Mouse (Mus musculus) skeletal muscle tissue, adult 2 months (tissue): ENCODE measurements around the gene Fyb2.
"Not testable (repeated sequence)": the region's sequence is repeated elsewhere in the genome, so short reads cannot be mapped to it uniquely, and the experiment has no call there.

Experiments used
- DNase-seq: peaks from one replicate; pipeline ENCODE4 v3.0.0-alpha.2; 2012; ENCODE audit warnings: low read depth, low spot score

The Fyb2 gene

DNA sequence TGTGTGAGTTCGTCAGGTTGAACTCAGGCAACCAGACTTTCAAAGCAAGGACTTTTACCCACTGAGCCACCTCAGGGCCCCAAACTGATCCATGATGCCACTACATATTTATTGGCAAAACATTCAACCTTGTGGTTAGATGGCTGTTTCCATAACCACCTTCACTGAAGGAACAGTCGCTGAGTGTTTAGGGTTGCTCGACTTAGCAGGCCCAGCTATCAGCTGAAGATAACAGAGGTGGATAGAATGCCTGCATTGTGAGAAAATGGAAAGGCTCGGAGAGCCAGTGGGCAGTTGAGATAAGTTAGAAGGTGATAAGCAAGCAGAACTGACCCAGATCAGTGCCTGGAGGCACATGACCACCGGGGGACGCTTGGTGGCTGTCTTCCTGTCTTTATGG, 26.3 kb downstream of the Fyb2 start:
- no peak for DNase-seq

DNA sequence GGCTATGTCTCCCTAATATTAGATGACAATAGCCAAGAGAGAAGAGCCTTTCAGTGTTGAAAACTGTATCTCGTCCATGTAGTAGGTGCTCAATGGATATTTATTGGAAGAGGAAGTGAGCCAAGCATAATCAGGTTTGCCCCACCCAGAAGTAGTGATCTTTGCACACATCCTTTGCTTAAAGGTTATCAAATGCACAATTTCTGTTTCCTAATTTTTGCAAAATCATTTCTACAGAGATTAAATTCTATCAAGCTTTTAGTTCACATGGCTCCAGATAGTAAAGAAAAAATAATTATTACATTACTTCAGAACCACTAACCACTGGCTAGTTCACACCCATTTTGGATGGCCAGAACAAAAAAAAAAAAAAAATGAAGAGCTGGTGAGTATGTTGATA, 28.6 kb downstream of the Fyb2 start:
- no peak for DNase-seq

DNA sequence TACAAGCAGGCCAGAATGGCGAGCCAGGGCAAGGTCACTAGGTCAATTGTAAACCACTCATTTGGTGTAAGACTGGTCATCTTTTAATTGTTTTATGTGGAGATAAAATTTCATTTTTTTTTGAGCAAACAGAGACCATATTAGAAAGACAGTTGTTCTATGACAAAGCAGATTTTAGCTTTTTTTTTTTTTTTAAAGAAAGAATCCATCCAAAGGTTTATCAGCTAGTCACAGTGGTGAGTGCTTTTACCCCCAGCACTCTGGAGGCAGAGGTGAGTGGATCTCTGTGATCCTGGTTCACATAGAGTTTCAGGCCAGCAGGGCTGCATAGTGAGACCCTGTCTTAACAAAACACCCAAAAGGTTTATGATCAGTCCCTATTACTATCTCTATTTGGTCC, 31.2 kb downstream of the Fyb2 start:
- DNase-seq = no peak

DNA sequence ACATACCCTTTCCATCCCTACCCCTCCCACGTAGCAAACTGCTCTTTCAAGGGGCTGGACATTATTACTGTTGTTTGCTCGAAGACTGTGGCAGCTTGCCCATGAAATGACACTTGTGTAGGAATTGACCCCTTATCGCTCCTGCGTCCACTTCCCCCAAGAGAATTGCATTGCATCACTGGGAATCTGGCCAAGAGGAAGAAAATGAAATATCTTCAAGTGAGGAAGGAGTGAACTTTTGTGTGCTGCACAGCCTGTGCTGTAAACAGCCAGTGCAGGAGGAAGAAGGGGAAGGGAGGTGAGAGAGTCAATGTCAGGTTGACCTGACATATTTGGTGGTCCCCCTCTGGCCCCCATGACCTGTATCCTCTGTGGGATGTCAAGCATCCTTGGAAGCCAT, 35.6 kb downstream of the Fyb2 start:
- DNase-seq = no peak

DNA sequence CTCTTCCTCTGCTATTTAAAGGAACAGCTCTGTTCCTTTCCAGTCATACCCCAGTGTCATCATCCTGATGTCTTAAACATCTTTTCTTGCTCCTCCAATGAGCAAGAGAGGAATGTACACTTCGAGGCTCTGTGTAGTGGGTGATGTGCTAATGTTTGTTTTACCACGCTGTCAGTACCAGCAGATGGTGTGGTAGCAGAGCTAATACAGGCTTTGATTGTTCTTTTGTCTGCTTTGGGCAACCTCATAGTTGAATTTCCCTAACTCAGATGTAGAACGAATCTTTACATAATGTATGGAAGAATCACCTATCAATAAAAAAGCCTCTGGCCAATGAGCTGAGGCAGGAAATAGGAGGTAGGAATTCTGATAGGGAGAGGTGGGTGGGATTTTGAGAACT, 36.0 kb downstream of the Fyb2 start:
- DNase-seq = no peak

DNA sequence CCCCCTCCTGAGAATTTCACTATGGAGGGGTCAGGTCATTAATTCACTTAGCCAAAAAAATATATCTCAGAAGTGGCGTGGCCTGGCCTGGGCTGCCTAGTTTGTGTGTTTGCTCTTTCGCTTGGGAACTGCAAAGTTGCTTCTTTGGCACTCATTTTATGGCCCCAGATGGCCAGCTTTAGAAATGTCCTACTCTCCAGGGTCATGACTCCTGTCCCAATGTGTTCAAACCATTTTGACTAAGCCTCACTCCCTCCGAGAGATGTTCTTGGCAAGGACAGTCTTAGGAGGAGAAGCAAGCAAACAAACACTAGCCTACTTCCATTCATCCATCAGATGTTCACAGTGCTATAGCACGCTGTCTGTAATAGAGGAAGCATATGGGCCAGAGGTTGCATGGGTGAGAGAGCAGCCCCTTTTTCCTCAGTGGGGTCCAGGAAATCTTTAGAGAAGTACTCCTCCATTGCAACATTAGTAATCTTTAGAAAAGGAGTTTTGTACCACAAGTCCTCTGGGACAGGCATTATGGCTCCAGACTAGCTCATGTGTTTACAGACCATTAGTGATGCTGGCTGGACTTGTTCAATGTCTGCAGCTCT, 38.1 kb downstream of the Fyb2 start:
- no peak for DNase-seq

DNA sequence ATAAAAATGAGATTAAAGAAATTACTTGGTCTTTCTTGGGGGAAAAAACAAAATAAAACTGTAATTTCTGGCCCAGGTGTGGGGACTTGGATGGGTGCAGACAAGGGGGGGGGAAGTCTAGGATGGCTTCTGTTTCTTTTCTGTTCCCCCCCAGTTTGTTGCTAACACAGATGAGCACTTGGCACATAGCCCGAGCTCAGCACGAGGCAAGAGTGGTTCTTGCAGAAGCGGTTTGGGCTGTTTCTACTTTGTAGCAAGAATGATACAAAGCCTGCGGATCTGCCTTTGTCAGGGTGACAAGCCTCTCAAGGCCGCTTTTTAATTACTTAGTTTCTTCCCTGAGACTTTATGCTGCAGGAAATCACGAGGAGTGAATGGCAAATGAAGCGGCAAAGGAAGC, 43.4 kb downstream of the Fyb2 start:
- DNase-seq = no peak

DNA sequence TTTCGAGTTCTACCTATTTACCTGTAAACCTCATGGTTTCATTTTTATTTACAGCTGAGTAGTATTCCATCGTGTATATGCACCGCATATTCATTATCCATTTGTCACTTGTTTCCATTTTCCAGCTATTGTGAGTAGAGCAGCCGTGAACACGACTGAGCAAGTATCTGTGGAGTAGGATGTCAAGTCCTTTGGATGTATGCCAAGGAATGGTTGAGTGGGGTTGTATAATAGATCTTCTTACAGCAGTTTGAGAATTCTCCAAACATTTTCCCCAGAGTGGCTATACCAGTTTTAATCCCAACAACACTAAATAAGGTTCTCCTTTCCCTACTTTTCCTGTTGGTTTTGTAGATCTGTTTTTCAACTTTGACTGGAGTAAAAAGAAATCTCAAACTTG, 48.2 kb downstream of the Fyb2 start:
- DNase-seq = no peak

DNA sequence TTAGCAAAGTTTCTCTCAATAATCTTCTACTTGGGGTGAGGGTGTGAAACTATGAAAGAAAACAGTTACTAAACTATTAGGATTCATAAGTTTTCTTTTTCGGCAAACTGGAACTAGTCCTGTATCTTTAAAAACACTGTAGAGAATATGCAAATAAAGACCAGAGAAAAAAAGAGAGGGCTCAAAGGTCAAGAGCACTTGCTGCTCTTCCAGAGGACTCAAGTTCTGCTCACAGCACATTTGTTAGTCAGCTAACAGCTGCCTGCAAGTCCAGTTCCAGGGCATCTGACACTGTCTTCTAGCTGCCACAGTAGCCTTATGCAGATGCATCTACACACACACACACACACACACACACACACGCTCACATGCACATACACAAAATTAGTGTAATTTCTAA, 59.4 kb downstream of the Fyb2 start:
- no peak for DNase-seq

DNA sequence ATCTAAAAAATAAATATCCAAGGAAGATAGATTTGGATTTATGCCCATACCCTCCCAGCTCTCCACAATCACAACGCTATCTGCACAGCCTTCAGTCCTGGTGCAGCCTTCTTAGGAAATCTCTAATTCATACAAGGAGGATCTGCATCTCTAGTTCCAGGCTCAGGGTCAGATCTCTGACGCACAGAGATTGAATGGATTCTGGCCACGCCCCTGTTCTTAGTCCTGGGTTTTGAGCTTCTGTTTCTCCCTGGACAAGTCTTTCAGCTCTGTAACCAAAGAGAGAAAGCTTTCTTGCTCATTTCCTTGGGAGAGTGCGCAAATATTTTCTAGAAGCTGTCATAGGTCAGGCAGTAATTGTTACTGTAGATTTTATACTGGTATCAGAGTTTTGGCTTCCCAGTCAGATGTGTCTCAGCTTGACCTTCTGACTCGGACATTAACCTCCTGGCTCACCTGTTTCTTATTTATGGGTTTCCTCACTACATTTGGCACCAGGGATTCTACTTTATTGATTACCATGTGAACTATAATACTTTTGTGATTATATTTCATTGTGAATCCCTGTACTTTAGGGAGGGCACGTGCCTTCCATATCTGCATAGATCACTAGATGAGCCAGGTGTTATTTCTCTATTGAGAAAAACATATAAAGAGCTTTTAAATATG, 62.0 kb downstream of the Fyb2 start:
- DNase-seq = no peak

DNA sequence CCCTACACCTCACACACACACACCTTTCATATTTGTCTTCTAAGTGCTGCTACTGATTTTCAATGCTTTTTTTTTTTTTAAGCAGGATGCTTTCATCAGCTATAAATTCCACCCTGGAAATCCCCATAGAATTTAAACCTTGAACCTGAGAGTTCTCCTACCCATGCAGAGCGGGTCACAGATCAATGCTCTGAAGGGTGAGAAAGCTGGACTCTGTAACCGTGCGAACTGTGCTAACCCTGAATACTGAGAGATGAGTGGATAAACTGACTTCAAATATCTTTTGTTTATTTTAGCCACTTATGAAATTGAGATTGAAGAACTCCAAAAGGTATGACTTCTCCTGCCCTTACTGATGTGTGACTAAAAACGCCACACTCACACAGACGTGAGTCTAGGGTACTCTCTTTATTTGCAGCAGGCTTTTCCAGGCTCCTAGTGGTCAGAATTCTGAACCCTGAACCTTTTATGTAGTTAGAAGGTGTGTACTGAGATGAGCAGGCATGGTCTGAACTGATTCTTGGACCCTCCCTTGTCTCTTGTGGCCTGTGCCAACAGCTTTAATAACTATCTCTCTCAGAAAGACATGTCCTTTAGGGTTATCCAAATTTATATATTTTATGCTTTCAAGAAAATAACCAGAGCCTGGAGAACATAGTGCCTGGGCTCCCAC, 72.8 kb downstream of the Fyb2 start:
- no peak for DNase-seq

DNA sequence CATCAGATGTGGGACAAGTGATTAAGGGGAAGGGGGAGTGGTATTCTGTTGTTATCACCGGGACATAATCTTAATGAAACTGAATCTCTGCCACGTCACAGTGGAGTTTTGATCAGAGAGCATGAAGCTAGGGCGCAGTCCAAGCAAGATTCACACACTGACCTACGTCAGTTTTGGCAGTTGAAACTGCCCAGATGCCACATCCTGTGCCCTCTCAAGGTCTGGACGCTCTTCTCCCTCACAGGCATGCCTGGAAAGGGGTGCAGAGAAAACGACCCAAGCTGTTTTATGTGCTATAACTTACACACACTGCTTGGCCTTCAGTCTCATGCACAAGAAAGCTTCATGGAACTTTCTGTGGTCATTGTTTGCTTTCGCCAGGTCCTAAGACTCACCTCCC, 74.4 kb downstream of the Fyb2 start:
- no peak for DNase-seq

DNA sequence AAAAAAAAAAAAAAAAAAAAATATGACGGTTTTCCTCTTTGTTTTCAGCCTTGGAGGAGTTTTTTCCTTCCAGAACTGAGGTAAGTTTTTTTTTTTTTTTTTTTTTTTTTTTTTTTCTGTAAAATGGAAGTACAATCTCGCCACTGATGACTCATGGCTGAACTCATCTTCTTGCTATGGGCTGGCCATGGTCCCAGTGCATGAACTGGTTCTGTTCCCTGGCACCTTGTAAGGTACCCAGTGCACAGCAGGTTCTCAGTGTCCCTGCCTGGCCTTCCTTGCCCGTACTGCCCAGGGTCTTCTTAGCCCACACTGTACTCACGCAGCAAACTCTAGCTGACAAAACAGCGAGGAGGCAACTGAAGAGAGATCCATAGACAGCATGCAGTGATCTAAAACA, 74.8 kb downstream of the Fyb2 start:
- DNase-seq = no peak

DNA sequence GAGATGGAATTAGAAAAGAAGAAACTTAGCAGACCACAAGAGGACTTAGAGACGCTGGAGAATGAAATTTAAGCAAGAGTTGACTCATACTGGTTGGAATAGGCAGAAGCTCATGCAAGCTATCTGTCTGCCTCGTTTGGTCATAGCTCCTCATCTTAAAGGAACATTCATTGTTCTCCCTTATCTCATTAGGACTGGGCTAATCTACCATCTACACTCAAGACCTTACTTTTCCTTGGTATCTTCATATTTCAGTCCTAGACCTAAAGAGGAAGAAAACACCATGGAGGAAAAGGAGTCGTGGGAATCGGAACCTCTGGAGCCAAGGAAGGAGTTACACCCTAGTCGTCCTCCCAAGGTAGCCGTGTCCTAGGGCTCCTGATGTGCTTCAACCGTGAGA, 75.5 kb downstream of the Fyb2 start:
- DNase-seq = no peak

DNA sequence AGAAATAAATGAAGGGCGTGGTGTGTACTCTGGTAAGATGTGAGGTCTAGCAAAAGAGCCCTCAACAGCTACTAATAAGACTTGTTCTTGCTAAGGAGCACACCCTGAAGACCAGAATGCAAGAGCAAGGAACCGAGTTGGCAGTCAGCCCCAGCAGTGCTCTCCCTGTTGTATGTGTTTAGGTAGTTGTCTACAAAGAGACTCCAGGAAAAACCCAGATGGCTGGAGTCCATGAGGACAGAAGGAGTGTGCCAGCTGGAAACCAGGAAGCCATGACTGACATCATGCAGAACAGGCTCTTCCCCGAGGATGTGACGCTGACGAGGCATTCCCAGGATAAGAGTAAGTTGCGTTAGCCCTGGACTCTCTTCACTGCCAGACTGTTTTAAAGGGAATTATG, 76.8 kb downstream of the Fyb2 start:
- DNase-seq = peak; percentile 54

DNA sequence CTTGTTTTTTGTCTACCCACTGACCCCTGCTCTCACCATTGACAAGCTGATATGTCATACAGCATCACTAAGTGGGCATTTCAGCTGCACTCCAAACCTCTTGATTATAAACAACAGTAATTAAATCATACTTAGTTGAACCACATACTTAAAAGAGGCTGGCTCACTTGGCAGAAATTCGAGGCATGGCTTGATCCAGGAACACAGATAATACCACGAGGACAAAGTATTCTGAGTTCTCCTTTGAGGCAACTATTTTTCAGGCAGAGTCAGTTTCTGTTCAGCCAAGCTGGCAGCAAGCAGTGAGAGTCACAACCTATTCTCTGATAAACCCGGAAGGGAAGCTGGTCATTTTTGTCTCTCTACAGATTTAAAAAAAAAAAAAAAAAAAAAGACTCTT, 77.4 kb downstream of the Fyb2 start:
- peak; percentile 25 for DNase-seq

DNA sequence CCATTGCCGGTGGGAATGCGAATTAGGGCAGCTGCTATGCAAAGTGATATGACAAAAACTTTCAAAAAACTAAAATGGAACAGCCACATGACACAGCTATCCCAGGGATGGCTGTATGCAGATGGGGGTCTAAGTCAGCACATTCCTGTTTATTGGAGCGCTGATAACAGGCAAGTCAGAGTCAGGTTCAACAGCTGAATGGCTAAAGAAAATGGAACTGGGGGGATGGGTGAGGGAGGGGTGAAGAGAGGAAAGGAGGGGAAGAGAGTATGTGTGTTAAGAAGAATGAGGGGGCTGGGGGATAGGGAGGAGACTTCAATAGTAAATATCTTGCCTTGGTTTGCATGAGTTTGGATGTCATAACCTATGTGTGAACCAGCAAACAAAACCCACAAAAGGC, 79.0 kb downstream of the Fyb2 start:
- DNase-seq = no peak

DNA sequence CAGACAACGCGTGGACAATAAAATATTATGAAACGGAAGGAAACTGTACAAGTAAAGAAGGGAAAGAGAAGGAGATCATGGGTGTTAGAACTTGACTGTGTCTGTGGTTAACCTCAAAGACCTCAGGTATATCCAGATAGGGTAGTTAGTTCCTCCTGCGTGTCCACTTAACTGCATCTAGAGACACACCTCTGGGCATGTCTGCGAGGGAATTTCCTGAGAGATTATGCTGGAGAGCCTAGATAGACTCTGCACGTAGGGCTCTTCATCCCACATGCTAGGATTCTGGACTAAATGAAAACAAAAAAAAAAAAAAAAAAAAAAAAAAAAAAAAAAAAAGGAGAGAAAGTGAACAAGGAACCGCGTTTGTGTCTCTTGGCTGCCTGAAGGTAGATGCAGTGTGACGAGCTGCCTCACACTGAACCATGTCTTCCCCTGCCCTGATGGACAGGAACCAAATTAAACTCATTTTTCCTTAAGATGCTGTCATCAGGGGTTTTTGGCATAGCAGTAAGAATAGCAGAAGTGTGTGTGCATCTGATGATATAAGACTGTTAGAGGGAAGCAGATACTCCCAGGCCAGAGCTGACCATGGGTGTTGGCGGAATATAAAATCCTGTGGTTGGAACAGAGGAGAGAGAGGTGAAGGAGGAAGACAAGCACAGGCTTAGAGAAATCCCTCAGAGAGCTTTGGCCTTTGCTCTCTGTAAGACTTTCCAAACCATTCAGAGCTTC, 80.1 kb downstream of the Fyb2 start:
- DNase-seq = no peak

DNA sequence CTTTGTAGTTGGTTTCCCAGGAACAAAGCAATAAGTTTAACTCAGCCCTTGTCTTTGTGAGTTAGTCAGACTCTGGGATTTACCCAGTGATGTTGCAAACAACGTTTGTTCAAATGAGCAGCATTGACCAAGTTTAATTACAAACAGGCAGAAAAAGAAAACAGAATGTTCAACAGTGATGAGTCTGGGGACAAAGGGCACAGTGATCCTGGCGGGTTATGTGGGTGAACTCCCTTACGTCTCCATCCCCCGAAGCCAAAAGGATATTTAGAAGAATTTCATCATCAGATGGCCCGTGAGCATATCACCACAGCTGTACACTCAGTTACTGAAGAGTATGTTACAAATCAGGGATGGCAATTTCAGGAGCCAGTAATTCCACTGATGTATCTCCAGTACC, 86.4 kb downstream of the Fyb2 start:
- DNase-seq = peak; percentile 47

DNA sequence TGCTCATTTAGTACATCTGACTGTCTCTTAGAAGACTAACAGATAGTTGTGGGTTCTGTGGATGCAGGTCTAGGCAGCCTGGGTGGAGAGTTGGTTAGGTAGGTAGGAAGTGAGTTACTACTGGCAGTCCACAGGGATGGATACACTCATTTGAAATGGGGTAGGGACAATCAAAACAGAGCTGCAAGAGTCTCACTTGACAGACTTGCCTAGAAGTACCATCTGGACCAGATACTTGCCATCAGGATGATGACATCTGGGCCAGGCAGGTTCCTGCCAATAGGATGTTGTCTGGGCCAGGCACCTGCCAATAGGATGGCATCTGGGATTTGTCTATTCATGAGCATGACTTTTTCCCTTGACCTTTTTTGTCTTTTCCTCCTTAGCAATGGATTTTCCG, 88.5 kb downstream of the Fyb2 start:
- DNase-seq = no peak

DNA sequence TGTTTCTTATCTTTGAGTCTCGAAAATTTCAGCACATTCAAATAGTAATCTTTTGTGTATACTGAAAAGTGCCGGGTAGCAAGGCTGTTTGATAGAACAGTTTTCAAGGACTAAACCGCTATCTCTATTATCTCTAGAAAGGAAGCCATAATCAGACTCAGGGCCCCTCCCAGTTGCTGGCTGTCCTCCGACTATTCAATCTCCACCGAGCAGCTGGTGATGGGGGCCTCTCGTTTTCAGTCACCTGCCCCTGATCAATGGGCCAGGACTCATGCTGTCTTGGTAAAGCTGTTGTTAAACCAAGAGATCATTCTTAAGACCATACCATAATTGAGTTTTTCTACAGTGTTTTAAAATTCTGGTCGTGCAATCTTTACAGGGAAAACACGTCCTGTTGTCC, 90.9 kb downstream of the Fyb2 start:
- DNase-seq = no peak

DNA sequence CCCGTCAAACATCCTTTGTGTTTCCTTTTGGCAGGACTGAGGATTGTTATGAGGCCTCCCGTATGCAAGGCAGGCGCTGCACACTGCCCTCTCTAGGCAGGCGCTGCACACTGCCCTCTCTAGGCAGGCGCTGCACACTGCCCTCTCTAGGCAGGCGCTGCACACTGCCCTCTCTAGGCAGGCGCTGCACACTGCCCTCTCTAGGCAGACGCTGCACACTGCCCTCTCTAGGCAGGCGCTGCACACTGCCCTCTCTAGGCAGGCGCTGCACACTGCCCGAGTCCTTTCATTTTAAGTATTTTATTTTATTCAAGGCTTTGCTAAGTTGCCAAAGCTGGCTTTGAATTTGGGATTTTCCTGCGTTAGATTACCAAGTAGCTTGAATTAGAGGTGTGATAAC, 91.4 kb downstream of the Fyb2 start:
- DNase-seq = not testable (repeated sequence)
